Mouse (Mus musculus): ENCODE results near the gene Rpgrip1. TPM values are rescaled to one million over a fixed set of nuclear protein-coding genes. Genes with fewer than 3 reads are reported as not detected.
A peak's percentile ranks its signal among the peaks of the same experiment; 100 is the strongest.

The Rpgrip1 gene
- polyA plus RNA-seq, 1 experiment from 2014 or later = 59.8 TPM

GRCm38 (mm10) chr14:52101285-52102157 lies 9.0 kb upstream of the Rpgrip1 start:
- no peaks in the 10 kb centered on the region for H3K9me3 ChIP-seq (replicated peaks)
- ATAC-seq (ENCODE audit: insufficient number of reproducible peaks, low FRiP score, low TSS enrichment, low read depth) = no peak
- WGBS = 79% methylated on average over 1 of the region's 1 CpGs
- H3K27ac ChIP-seq (replicated peaks) = no peak overlapping the region
- H3K4me2 ChIP-seq (replicated peaks) = peak overlapping the region; percentile 65
- peak overlapping the region; percentile 93 for H3K4me3 ChIP-seq (replicated peaks)
- H3K36me3 ChIP-seq = peaks cover 5% of the 10 kb centered on the region
- H3K4me1 ChIP-seq = peaks cover 29% of the 10 kb centered on the region
- no peaks in the 10 kb centered on the region for H3K27me3 ChIP-seq
- no peak overlapping the region for H3K9ac ChIP-seq

GRCm38 (mm10) chr14:52103474-52103855 lies 7.0 kb upstream of the Rpgrip1 start:
- no peaks in the 10 kb centered on the region for H3K9me3 ChIP-seq (replicated peaks)
- H3K4me3 ChIP-seq (replicated peaks) = peak overlapping the region; percentile 93
- H3K4me2 ChIP-seq (replicated peaks) = peak overlapping the region; percentile 65
- no peak for ATAC-seq (ENCODE audit: insufficient number of reproducible peaks, low FRiP score, low TSS enrichment, low read depth)
- H3K9ac ChIP-seq = peak overlapping the region; percentile 96
- no peaks in the 10 kb centered on the region; the same call in 1 of the 2 replicates for H3K36me3 ChIP-seq
- H3K27ac ChIP-seq (replicated peaks) = peak overlapping the region; percentile 96
- H3K4me1 ChIP-seq = peaks cover 37% of the 10 kb centered on the region
- H3K27me3 ChIP-seq = no peaks in the 10 kb centered on the region
- under 1% methylated on average over 30 of the region's 30 CpGs for WGBS

- peaks cover 37% of the 10 kb centered on the region for H3K4me1 ChIP-seq
- under 1% methylated on average over 50 of the region's 50 CpGs for WGBS
- no peaks in the 10 kb centered on the region for H3K9me3 ChIP-seq (replicated peaks)
- H3K4me2 ChIP-seq (replicated peaks) = peak within 1 kb of the TSS; percentile 65
- H3K27ac ChIP-seq (replicated peaks) = peak within 1 kb of the TSS; percentile 96
- no peaks in the 10 kb centered on the region; the same call in 1 of the 2 replicates for H3K36me3 ChIP-seq
- H3K4me3 ChIP-seq (replicated peaks) = peak within 1 kb of the TSS; percentile 93
- H3K9ac ChIP-seq = peak within 1 kb of the TSS; percentile 96
- peak; percentile 99 for ATAC-seq (ENCODE audit: insufficient number of reproducible peaks, low FRiP score, low TSS enrichment, low read depth)
- no peaks in the 10 kb centered on the region for H3K27me3 ChIP-seq
These were observed 6.4 kb upstream of the Rpgrip1 start, which contains the start of gene Hnrnpc for GRCm38 (mm10) chr14:52103856-52104676. Hnrnpc (minus strand) TSS chr14:52104028.

GRCm38 (mm10) chr14:52104677-52105285 lies 5.7 kb upstream of the Rpgrip1 start:
- peak overlapping the region; percentile 37; the same call in 1 of the 2 replicates for H3K9ac ChIP-seq
- H3K4me2 ChIP-seq (replicated peaks) = peak overlapping the region; percentile 53
- H3K9me3 ChIP-seq (replicated peaks) = no peaks in the 10 kb centered on the region
- H3K27me3 ChIP-seq = no peaks in the 10 kb centered on the region
- no peak for ATAC-seq (ENCODE audit: insufficient number of reproducible peaks, low FRiP score, low TSS enrichment, low read depth)
- no peaks in the 10 kb centered on the region; the same call in 1 of the 2 replicates for H3K36me3 ChIP-seq
- 30% methylated on average over 7 of the region's 7 CpGs for WGBS
- peaks cover 35% of the 10 kb centered on the region for H3K4me1 ChIP-seq
- H3K27ac ChIP-seq (replicated peaks) = peak overlapping the region; percentile 93
- peak overlapping the region; percentile 93 for H3K4me3 ChIP-seq (replicated peaks)

GRCm38 (mm10) chr14:52105308-52105707 lies 5.2 kb upstream of the Rpgrip1 start:
- no peak for ATAC-seq (ENCODE audit: insufficient number of reproducible peaks, low FRiP score, low TSS enrichment, low read depth)
- H3K27ac ChIP-seq (replicated peaks) = peak overlapping the region; percentile 19; the same call in 1 of the 2 replicates
- H3K4me3 ChIP-seq (replicated peaks) = no peak overlapping the region
- no peaks in the 10 kb centered on the region for H3K27me3 ChIP-seq
- no peaks in the 10 kb centered on the region for H3K9me3 ChIP-seq (replicated peaks)
- 42% methylated on average over 2 of the region's 2 CpGs for WGBS
- H3K4me1 ChIP-seq = peaks cover 32% of the 10 kb centered on the region
- H3K9ac ChIP-seq = no peak overlapping the region
- no peaks in the 10 kb centered on the region; the same call in 1 of the 2 replicates for H3K36me3 ChIP-seq
- no peak overlapping the region for H3K4me2 ChIP-seq (replicated peaks)

- no peak for ATAC-seq (ENCODE audit: insufficient number of reproducible peaks, low FRiP score, low TSS enrichment, low read depth)
- Histone ChIP-seq H3K27me3 (no peaks in the 10 kb centered on the region), H3K9ac (peak overlapping the region; percentile 27; the same call in 1 of the 2 replicates), H3K4me2 (replicated peaks) (peak overlapping the region; percentile 22), H3K9me3 (replicated peaks) (no peaks in the 10 kb centered on the region), H3K4me1 (peaks cover 27% of the 10 kb centered on the region), H3K27ac (replicated peaks) (peak overlapping the region; percentile 90), H3K4me3 (replicated peaks) (no peak overlapping the region), H3K36me3 (no peaks in the 10 kb centered on the region; the same call in 1 of the 2 replicates)
- 7% methylated on average over 10 of the region's 10 CpGs for WGBS
These were observed 3.8 kb upstream of the Rpgrip1 start for GRCm38 (mm10) chr14:52106741-52107140.

- Histone ChIP-seq H3K9me3 (replicated peaks) (no peaks in the 10 kb centered on the region), H3K9ac (no peak overlapping the region), H3K36me3 (no peaks in the 10 kb centered on the region), H3K4me3 (replicated peaks) (no peak overlapping the region), H3K4me1 (peaks cover 16% of the 10 kb centered on the region), H3K27ac (replicated peaks) (no peak overlapping the region), H3K27me3 (no peaks in the 10 kb centered on the region), H3K4me2 (replicated peaks) (no peak overlapping the region)
- WGBS = 77% methylated on average over 2 of the region's 2 CpGs
- no peak for ATAC-seq (ENCODE audit: insufficient number of reproducible peaks, low FRiP score, low TSS enrichment, low read depth)
These were observed 2.5 kb upstream of the Rpgrip1 start for GRCm38 (mm10) chr14:52108025-52108424.

- Histone ChIP-seq H3K9me3 (replicated peaks) (no peaks in the 10 kb centered on the region), H3K36me3 (no peaks in the 10 kb centered on the region), H3K9ac (no peak overlapping the region), H3K4me2 (replicated peaks) (no peak overlapping the region), H3K4me3 (replicated peaks) (no peak overlapping the region), H3K27ac (replicated peaks) (no peak overlapping the region), H3K27me3 (no peaks in the 10 kb centered on the region), H3K4me1 (peaks cover 7% of the 10 kb centered on the region)
- ATAC-seq (ENCODE audit: insufficient number of reproducible peaks, low FRiP score, low TSS enrichment, low read depth) = no peak
- 61% methylated on average over 1 of the region's 1 CpGs for WGBS
These were observed 3.6 kb downstream of the Rpgrip1 start for GRCm38 (mm10) chr14:52114101-52114500.

- no peak overlapping the region for H3K27ac ChIP-seq (replicated peaks)
- ATAC-seq (ENCODE audit: insufficient number of reproducible peaks, low FRiP score, low TSS enrichment, low read depth) = no peak
- H3K4me2 ChIP-seq (replicated peaks) = no peak overlapping the region
- H3K4me3 ChIP-seq (replicated peaks) = no peak overlapping the region
- 90% methylated on average over 5 of the region's 5 CpGs for WGBS
- peaks cover 11% of the 10 kb centered on the region for H3K4me1 ChIP-seq
- no peaks in the 10 kb centered on the region for H3K27me3 ChIP-seq
- H3K9ac ChIP-seq = no peak overlapping the region
- H3K9me3 ChIP-seq (replicated peaks) = no peaks in the 10 kb centered on the region
- H3K36me3 ChIP-seq = no peaks in the 10 kb centered on the region
These were observed 6.7 kb downstream of the Rpgrip1 start for GRCm38 (mm10) chr14:52117241-52117640.

GRCm38 (mm10) chr14:52118456-52118822 lies 7.9 kb downstream of the Rpgrip1 start:
- peak overlapping the region; percentile 90 for H3K27ac ChIP-seq (replicated peaks)
- peak overlapping the region; percentile 62 for H3K4me3 ChIP-seq (replicated peaks)
- no peak; the same call in 1 of the 2 replicates for ATAC-seq (ENCODE audit: insufficient number of reproducible peaks, low FRiP score, low TSS enrichment, low read depth)
- WGBS = 15% methylated on average over 8 of the region's 8 CpGs
- H3K9ac ChIP-seq = no peak overlapping the region
- H3K9me3 ChIP-seq (replicated peaks) = no peaks in the 10 kb centered on the region
- H3K36me3 ChIP-seq = no peaks in the 10 kb centered on the region
- H3K4me2 ChIP-seq (replicated peaks) = peak overlapping the region; percentile 98
- peaks cover 11% of the 10 kb centered on the region for H3K4me1 ChIP-seq
- H3K27me3 ChIP-seq = no peaks in the 10 kb centered on the region

All from embryonic facial prominence, embryonic 15.5 days (tissue).